Mouse (Mus musculus) forelimb bud, embryonic 11.5 days (tissue): ENCODE data around the gene Asb16.

Experiments used
- DNase-seq: peaks from one replicate; pipeline ENCODE4 v3.0.0-alpha.2; 2012; ENCODE audit warnings: low read depth, low spot score

Asb16 gene

GRCm38 (mm10) chr11:102287485-102287884 lies 18.9 kb downstream of the Asb16 start:
- no peak for DNase-seq

GRCm38 (mm10) chr11:102288027-102288804 lies 19.7 kb downstream of the Asb16 start:
- no peak for DNase-seq

GRCm38 (mm10) chr11:102288913-102289312 lies 20.4 kb downstream of the Asb16 start:
- DNase-seq = no peak

GRCm38 (mm10) chr11:102289511-102290100 lies 21.1 kb downstream of the Asb16 start:
- no peak for DNase-seq

GRCm38 (mm10) chr11:102290141-102290540 lies 21.6 kb downstream of the Asb16 start:
- no peak for DNase-seq

- no peak for DNase-seq
Measured at GRCm38 (mm10) chr11:102291051-102291535, 22.6 kb downstream of the Asb16 start.

GRCm38 (mm10) chr11:102293971-102294370 lies 25.4 kb downstream of the Asb16 start:
- no peak for DNase-seq

- no peak for DNase-seq
Measured at GRCm38 (mm10) chr11:102294416-102294815, 25.9 kb downstream of the Asb16 start.

GRCm38 (mm10) chr11:102294887-102295597 lies 26.5 kb downstream of the Asb16 start:
- DNase-seq = no peak

- DNase-seq = peak; percentile 36
Measured at GRCm38 (mm10) chr11:102295598-102296471, 27.3 kb downstream of the Asb16 start.

- peak; percentile 97 for DNase-seq
Measured at GRCm38 (mm10) chr11:102296491-102297472, 28.2 kb downstream of the Asb16 start, which contains the start of gene Atxn7l3. Gene Atxn7l3 (minus strand): TSS chr11:102296631.

- no peak for DNase-seq
Measured at GRCm38 (mm10) chr11:102297577-102298556, 29.3 kb downstream of the Asb16 start.

- DNase-seq = peak; percentile 74
Measured at GRCm38 (mm10) chr11:102299839-102300238, 31.3 kb downstream of the Asb16 start.

GRCm38 (mm10) chr11:102304141-102304540 lies 35.6 kb downstream of the Asb16 start:
- DNase-seq = no peak

- DNase-seq = no peak
Measured at GRCm38 (mm10) chr11:102305359-102305758, 36.8 kb downstream of the Asb16 start.

GRCm38 (mm10) chr11:102308104-102308503 lies 39.6 kb downstream of the Asb16 start:
- DNase-seq = no peak

- peak; percentile 97 for DNase-seq
Measured at GRCm38 (mm10) chr11:102308979-102309378, 40.4 kb downstream of the Asb16 start.

- no peak for DNase-seq
Measured at GRCm38 (mm10) chr11:102309821-102310617, 41.5 kb downstream of the Asb16 start.
